Mouse (Mus musculus): ENCODE data around the gene Daam1. TPM values are rescaled to one million over a fixed set of nuclear protein-coding genes. Genes with fewer than 3 reads are reported as not detected.

Daam1 gene
- polyA plus RNA-seq, 1 experiment from 2014 or later = 26.5 TPM

- WGBS = 96% methylated on average over 4 of the region's 4 CpGs
- no peak overlapping the region for H3K4me3 ChIP-seq
- H3K4me2 ChIP-seq = no peak overlapping the region
- no peak overlapping the region for H3K27ac ChIP-seq (replicated peaks)
- H3K27me3 ChIP-seq = no peaks in the 10 kb centered on the region
- ATAC-seq (ENCODE audit: low FRiP score, low read depth) = no peak
- H3K9ac ChIP-seq = no peak overlapping the region
- H3K36me3 ChIP-seq = peaks cover 12% of the 10 kb centered on the region; the same call in 1 of the 2 replicates
- no peaks in the 10 kb centered on the region for H3K9me3 ChIP-seq
- H3K4me1 ChIP-seq (replicated peaks) = peaks cover 28% of the 10 kb centered on the region
These were observed 72.3 kb downstream of the Daam1 start for GRCm38 (mm10) chr12:71903218-71903617.

DNA sequence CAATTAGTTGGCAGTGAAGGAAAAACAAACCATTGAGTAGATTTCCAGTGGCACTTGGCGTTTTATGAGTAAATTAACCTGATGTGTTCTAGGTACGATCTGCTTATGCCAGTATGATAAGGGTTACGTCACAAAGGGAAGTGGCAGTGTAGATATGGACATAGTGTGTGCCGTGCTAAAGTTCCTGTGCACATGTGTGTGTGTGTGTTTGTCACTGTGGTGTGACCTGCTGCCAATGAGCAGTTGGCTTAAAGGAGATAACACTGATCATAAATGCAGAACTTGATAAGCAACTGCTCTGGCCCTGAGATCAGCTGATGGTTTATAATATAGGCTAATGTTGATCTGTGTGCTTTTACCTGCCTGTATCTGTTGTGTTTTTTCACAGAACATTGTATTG, 73.4 kb downstream of the Daam1 start:
- no peak for ATAC-seq (ENCODE audit: low FRiP score, low read depth)
- H3K27ac ChIP-seq (replicated peaks) = no peak overlapping the region

DNA sequence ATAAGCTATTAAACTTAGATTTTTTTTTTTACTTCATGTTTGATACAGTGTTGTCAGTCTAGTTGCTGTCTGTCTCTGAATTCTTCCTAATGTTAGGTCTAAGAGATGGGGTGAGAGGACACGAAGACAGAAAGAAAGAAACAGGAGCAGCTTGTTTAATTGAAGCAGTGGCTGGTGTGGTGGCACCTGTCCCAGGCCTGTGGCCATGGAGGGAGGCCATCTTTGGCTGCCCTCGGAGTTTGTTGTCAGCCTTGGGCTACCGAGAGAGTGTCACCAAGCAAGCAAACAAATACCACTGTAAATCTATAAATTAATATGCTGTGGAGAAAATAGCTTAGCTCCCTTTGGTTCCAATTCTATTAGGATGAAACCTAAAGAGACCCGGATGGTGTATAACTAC, 74.0 kb downstream of the Daam1 start:
- no peak for ATAC-seq (ENCODE audit: low FRiP score, low read depth)
- Histone ChIP-seq H3K4me1 (replicated peaks) (peaks cover 28% of the 10 kb centered on the region), H3K9me3 (no peaks in the 10 kb centered on the region), H3K4me3 (no peak overlapping the region), H3K9ac (no peak overlapping the region), H3K4me2 (no peak overlapping the region), H3K27ac (replicated peaks) (no peak overlapping the region), H3K27me3 (no peaks in the 10 kb centered on the region), H3K36me3 (peaks cover 12% of the 10 kb centered on the region; the same call in 1 of the 2 replicates)
- 81% methylated on average over 4 of the region's 4 CpGs for WGBS

More for the DNA sequence above, 73.4 kb downstream of the Daam1 start:
- no peak overlapping the region for H3K4me3 ChIP-seq
- WGBS = 74% methylated on average over 4 of the region's 4 CpGs
- no peaks in the 10 kb centered on the region for H3K27me3 ChIP-seq
- H3K4me1 ChIP-seq (replicated peaks) = peaks cover 27% of the 10 kb centered on the region
- no peak overlapping the region for H3K9ac ChIP-seq
- peaks cover 12% of the 10 kb centered on the region; the same call in 1 of the 2 replicates for H3K36me3 ChIP-seq
- H3K9me3 ChIP-seq = no peaks in the 10 kb centered on the region
- no peak overlapping the region for H3K4me2 ChIP-seq

GRCm38 (mm10) chr12:71905640-71906320, 74.9 kb downstream of the Daam1 start:
- Histone ChIP-seq H3K4me1 (replicated peaks) (peaks cover 36% of the 10 kb centered on the region), H3K27me3 (no peaks in the 10 kb centered on the region), H3K4me2 (no peak overlapping the region), H3K9ac (no peak overlapping the region), H3K27ac (replicated peaks) (no peak overlapping the region), H3K36me3 (peaks cover 12% of the 10 kb centered on the region; the same call in 1 of the 2 replicates), H3K4me3 (no peak overlapping the region), H3K9me3 (no peaks in the 10 kb centered on the region)
- 85% methylated on average over 13 of the region's 13 CpGs for WGBS
- ATAC-seq (ENCODE audit: low FRiP score, low read depth) = no peak

DNA sequence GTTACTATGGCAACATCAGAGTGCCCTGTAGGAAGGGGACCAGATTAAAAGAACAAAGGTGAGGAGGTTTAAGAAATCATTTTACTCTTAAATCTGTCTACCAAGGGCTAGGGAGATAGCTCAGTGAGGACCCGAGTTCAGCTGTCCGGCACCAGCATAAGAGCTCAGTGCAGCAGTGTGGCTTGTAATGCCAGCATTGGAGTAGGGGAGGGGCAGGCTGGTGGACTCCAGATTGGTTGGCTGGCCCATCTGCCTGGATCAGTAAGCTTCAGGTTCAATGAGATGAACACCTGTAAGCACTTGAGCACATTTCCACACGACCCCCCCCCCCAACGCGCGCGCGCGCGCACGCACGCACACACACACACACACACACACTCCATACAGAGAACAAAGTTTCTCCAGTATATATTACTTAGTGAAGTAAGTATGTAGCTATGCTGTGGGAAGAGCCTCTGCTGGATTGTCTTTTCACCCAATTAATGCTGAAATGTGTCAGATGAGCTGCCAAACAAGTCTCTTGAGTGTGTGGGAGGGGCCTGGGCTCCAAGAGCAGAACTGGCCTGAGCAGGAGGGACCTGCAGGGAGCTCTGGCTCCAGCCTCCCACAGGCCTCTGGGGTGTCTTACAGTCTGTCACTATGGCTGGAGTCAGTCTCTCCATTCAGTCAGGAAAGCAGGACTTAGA, 75.8 kb downstream of the Daam1 start:
- no peaks in the 10 kb centered on the region for H3K27me3 ChIP-seq
- H3K4me1 ChIP-seq (replicated peaks) = peaks cover 36% of the 10 kb centered on the region
- no peak overlapping the region for H3K9ac ChIP-seq
- no peak overlapping the region for H3K27ac ChIP-seq (replicated peaks)
- H3K4me2 ChIP-seq = no peak overlapping the region
- 89% methylated on average over 12 of the region's 12 CpGs for WGBS
- peaks cover 12% of the 10 kb centered on the region; the same call in 1 of the 2 replicates for H3K36me3 ChIP-seq
- H3K9me3 ChIP-seq = no peaks in the 10 kb centered on the region
- peak; percentile 69 for ATAC-seq (ENCODE audit: low FRiP score, low read depth)
- H3K4me3 ChIP-seq = no peak overlapping the region

DNA sequence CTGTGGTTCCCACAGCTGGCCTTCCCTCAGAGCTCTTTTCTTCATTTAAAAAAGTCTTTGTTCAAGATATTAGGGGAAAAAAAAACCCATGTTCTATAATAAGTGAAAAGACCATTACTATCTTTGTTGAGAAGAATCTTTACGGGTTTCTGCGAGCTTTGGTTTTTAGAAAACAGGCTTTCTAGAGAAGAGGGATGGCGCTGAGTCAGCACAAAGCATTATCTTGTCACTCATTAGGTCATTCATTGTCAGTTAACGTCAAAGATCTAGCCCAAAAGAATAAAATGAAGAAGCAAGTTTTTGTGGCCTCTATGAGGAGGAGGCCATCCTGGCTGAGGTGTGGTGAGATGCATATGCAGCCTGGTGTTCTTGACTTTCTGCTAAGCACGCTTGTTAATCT, 78.1 kb downstream of the Daam1 start:
- H3K9me3 ChIP-seq = no peaks in the 10 kb centered on the region
- H3K9ac ChIP-seq = no peak overlapping the region
- no peak for ATAC-seq (ENCODE audit: low FRiP score, low read depth)
- no peak overlapping the region for H3K4me3 ChIP-seq
- peaks cover 48% of the 10 kb centered on the region for H3K4me1 ChIP-seq (replicated peaks)
- H3K36me3 ChIP-seq = no peaks in the 10 kb centered on the region
- H3K27me3 ChIP-seq = no peaks in the 10 kb centered on the region
- no peak overlapping the region for H3K4me2 ChIP-seq
- H3K27ac ChIP-seq (replicated peaks) = no peak overlapping the region
- 84% methylated on average over 5 of the region's 5 CpGs for WGBS

GRCm38 (mm10) chr12:71910246-71910645, 79.4 kb downstream of the Daam1 start:
- H3K4me3 ChIP-seq = no peak overlapping the region
- no peaks in the 10 kb centered on the region for H3K27me3 ChIP-seq
- no peak overlapping the region for H3K27ac ChIP-seq (replicated peaks)
- H3K36me3 ChIP-seq = no peaks in the 10 kb centered on the region
- H3K9ac ChIP-seq = no peak overlapping the region
- 54% methylated on average over 7 of the region's 7 CpGs for WGBS
- H3K4me2 ChIP-seq = no peak overlapping the region
- no peaks in the 10 kb centered on the region for H3K9me3 ChIP-seq
- ATAC-seq (ENCODE audit: low FRiP score, low read depth) = no peak
- H3K4me1 ChIP-seq (replicated peaks) = peaks cover 48% of the 10 kb centered on the region

DNA sequence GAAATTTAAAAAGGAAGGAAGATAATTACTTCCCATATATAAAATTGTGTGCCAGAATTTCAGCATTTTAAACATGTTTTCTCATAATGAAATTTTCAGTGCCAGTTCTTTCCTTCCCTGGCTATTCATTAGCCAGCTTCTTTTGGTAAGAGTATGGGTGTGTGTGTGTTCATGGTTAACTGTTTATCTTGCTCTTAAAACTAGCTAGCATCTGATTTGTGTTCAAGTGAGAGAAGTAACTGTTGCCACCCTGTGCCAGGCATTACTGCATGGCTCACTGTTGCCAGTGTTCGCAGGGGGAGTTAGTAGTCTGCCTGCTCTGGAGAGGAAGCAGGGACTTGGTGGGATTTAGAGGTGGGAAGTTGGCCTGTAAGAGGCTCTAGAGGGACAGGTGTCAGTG, 81.4 kb downstream of the Daam1 start:
- no peak overlapping the region for H3K4me3 ChIP-seq
- peaks cover 30% of the 10 kb centered on the region for H3K4me1 ChIP-seq (replicated peaks)
- no peak for ATAC-seq (ENCODE audit: low FRiP score, low read depth)
- WGBS = 89% methylated on average over 1 of the region's 1 CpGs
- no peak overlapping the region for H3K4me2 ChIP-seq
- no peaks in the 10 kb centered on the region for H3K9me3 ChIP-seq
- H3K27me3 ChIP-seq = no peaks in the 10 kb centered on the region
- H3K27ac ChIP-seq (replicated peaks) = no peak overlapping the region; the same call in 1 of the 2 replicates
- no peak overlapping the region for H3K9ac ChIP-seq
- H3K36me3 ChIP-seq = peaks cover 16% of the 10 kb centered on the region

GRCm38 (mm10) chr12:71919156-71919555, 88.3 kb downstream of the Daam1 start:
- H3K4me2 ChIP-seq = no peak overlapping the region
- no peaks in the 10 kb centered on the region for H3K27me3 ChIP-seq
- no peak overlapping the region for H3K9ac ChIP-seq
- no peaks in the 10 kb centered on the region for H3K9me3 ChIP-seq
- 62% methylated on average over 4 of the region's 4 CpGs for WGBS
- no peak overlapping the region for H3K4me3 ChIP-seq
- ATAC-seq (ENCODE audit: low FRiP score, low read depth) = no peak
- peaks cover 48% of the 10 kb centered on the region for H3K4me1 ChIP-seq (replicated peaks)
- H3K36me3 ChIP-seq = peaks cover 20% of the 10 kb centered on the region
- H3K27ac ChIP-seq (replicated peaks) = no peak overlapping the region; the same call in 1 of the 2 replicates

DNA sequence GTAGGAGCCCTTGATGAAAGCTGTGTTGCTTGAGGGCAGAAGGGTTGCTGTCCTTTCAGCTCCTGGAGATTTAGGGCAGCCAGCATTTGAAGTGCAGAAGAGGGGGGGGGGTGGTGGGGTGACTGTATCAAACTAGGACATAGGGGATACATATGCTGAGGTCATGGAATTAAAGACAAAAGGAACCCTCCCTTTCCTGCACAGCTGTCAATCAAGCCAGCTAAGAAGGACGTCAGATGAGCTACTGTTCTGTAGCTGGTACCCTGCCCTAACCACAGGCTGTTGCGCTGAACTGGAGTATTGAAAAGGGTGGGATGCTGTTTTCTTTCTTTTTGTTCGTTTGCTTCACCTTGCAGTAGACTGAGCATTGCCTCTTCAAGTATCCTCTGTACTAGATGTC, 89.1 kb downstream of the Daam1 start:
- no peak overlapping the region for H3K9ac ChIP-seq
- ATAC-seq (ENCODE audit: low FRiP score, low read depth) = no peak
- no peaks in the 10 kb centered on the region for H3K9me3 ChIP-seq
- H3K4me2 ChIP-seq = no peak overlapping the region
- no peak overlapping the region for H3K4me3 ChIP-seq
- WGBS = 54% methylated on average over 3 of the region's 3 CpGs
- peaks cover 20% of the 10 kb centered on the region for H3K36me3 ChIP-seq
- H3K4me1 ChIP-seq (replicated peaks) = peaks cover 45% of the 10 kb centered on the region
- H3K27ac ChIP-seq (replicated peaks) = no peak overlapping the region
- H3K27me3 ChIP-seq = no peaks in the 10 kb centered on the region

GRCm38 (mm10) chr12:71922827-71923381, 92.0 kb downstream of the Daam1 start:
- Histone ChIP-seq H3K4me1 (replicated peaks) (peaks cover 59% of the 10 kb centered on the region), H3K27me3 (no peaks in the 10 kb centered on the region), H3K4me3 (no peak overlapping the region), H3K36me3 (peaks cover 3% of the 10 kb centered on the region; the same call in 1 of the 2 replicates), H3K9me3 (no peaks in the 10 kb centered on the region), H3K4me2 (no peak overlapping the region), H3K9ac (no peak overlapping the region), H3K27ac (replicated peaks) (peak overlapping the region; percentile 40; the same call in 1 of the 2 replicates)
- 28% methylated on average over 5 of the region's 5 CpGs for WGBS
- peak; percentile 39; the same call in 1 of the 2 replicates for ATAC-seq (ENCODE audit: low FRiP score, low read depth)

GRCm38 (mm10) chr12:71924978-71925529, 94.2 kb downstream of the Daam1 start:
- 85% methylated on average over 9 of the region's 9 CpGs for WGBS
- H3K4me3 ChIP-seq = no peak overlapping the region
- no peak overlapping the region for H3K4me2 ChIP-seq
- H3K4me1 ChIP-seq (replicated peaks) = peaks cover 41% of the 10 kb centered on the region
- ATAC-seq (ENCODE audit: low FRiP score, low read depth) = no peak
- no peak overlapping the region for H3K9ac ChIP-seq
- no peaks in the 10 kb centered on the region for H3K36me3 ChIP-seq
- no peaks in the 10 kb centered on the region for H3K9me3 ChIP-seq
- H3K27me3 ChIP-seq = no peaks in the 10 kb centered on the region
- H3K27ac ChIP-seq (replicated peaks) = no peak overlapping the region

Data from hindbrain, embryonic 15.5 days (tissue).